Mouse (Mus musculus) cortical plate, adult 2 months (tissue): ENCODE measurements at regions not wholly inside any gene's neighbourhood (a gene's known extent, or its start where the extent isn't known, plus 50 kb on each side); places are given as distances from the start of the nearest gene placed in this dataset.

ENCODE experiments used
- H3K27ac ChIP-seq: fragments of 200-500 bp; 2 replicates; pipeline ENCODE4 v1.5.1; 2012; ENCODE audit warnings: low read length, control low read depth, inconsistent platforms; ENCODE audit not compliant: insufficient read depth
- H3K4me1 ChIP-seq: fragments of 200-500 bp; 2 replicates; pipeline ENCODE4 v1.6.1; 2011; ENCODE audit warnings: low read length; ENCODE audit not compliant: control insufficient read depth, insufficient read depth
- H3K4me3 ChIP-seq: fragments of 200-500 bp; 2 replicates; pipeline ENCODE4 v1.5.1; 2011; ENCODE audit warnings: mild to moderate bottlenecking, low read length, control low read depth; ENCODE audit not compliant: insufficient read depth
- CTCF ChIP-seq: fragments of 200-500 bp; IDR thresholded peaks from 2 replicates; pipeline ENCODE4 v1.5.1; 2011; ENCODE audit warnings: mild to moderate bottlenecking, control low read depth, low read length; ENCODE audit not compliant: insufficient read depth; ENCODE audit errors: extremely low read depth
- POLR2A ChIP-seq: fragments of 200-500 bp; IDR thresholded peaks from 2 replicates; pipeline ENCODE4 v1.6.1; 2011; ENCODE audit warnings: mild to moderate bottlenecking, low read length, control low read depth; ENCODE audit not compliant: insufficient read depth; ENCODE audit errors: extremely low read depth

- TF ChIP-seq POLR2A (no peak), CTCF (no peak)
- Histone ChIP-seq H3K4me3 (no peak overlapping the region), H3K4me1 (no peaks in the 10 kb centered on the region), H3K27ac (no peak overlapping the region)
Observed at GRCm38 (mm10) chr15:36893407-36893969, 114.1 kb downstream of the Zfp706 start.

GRCm38 (mm10) chr15:36892576-36893205 lies 114.9 kb downstream of the Zfp706 start:
- no peak for TF ChIP-seq CTCF
- TF ChIP-seq POLR2A = no peak
- Histone ChIP-seq H3K4me1 (no peaks in the 10 kb centered on the region; the same call in 1 of the 2 replicates), H3K27ac (no peak overlapping the region), H3K4me3 (peak overlapping the region; percentile 9; the same call in 1 of the 2 replicates)

- TF ChIP-seq POLR2A (no peak), CTCF (no peak)
- no peak overlapping the region for H3K4me3 ChIP-seq
- no peaks in the 10 kb centered on the region; the same call in 1 of the 2 replicates for H3K4me1 ChIP-seq
- H3K27ac ChIP-seq = no peak overlapping the region
Observed at GRCm38 (mm10) chr15:36891851-36892250, 115.7 kb downstream of the Zfp706 start.

GRCm38 (mm10) chr15:36891296-36891695 lies 116.3 kb downstream of the Zfp706 start:
- Histone ChIP-seq H3K4me3 (no peak overlapping the region), H3K27ac (no peak overlapping the region), H3K4me1 (no peaks in the 10 kb centered on the region; the same call in 1 of the 2 replicates)
- no peak for TF ChIP-seq POLR2A
- TF ChIP-seq CTCF = no peak

GRCm38 (mm10) chr15:36889072-36889471 lies 118.5 kb downstream of the Zfp706 start:
- Histone ChIP-seq H3K4me3 (no peak overlapping the region), H3K27ac (no peak overlapping the region), H3K4me1 (peaks cover 4% of the 10 kb centered on the region)
- TF ChIP-seq CTCF = no peak
- no peak for TF ChIP-seq POLR2A

GRCm38 (mm10) chr15:36888351-36889069 lies 119.1 kb downstream of the Zfp706 start:
- H3K27ac ChIP-seq = no peak overlapping the region
- no peak overlapping the region for H3K4me3 ChIP-seq
- TF ChIP-seq CTCF = no peak
- TF ChIP-seq POLR2A = no peak
- peaks cover 4% of the 10 kb centered on the region for H3K4me1 ChIP-seq

- TF ChIP-seq POLR2A (no peak), CTCF (no peak)
- no peak overlapping the region for H3K4me3 ChIP-seq
- peak overlapping the region; percentile 6; the same call in 1 of the 2 replicates for H3K27ac ChIP-seq
- peaks cover 4% of the 10 kb centered on the region for H3K4me1 ChIP-seq
Observed at GRCm38 (mm10) chr15:36884671-36885365, 122.8 kb downstream of the Zfp706 start.

GRCm38 (mm10) chr15:36884074-36884473 lies 123.5 kb downstream of the Zfp706 start:
- Histone ChIP-seq H3K27ac (no peak overlapping the region), H3K4me3 (no peak overlapping the region), H3K4me1 (peaks cover 4% of the 10 kb centered on the region)
- TF ChIP-seq CTCF = no peak
- no peak for TF ChIP-seq POLR2A

- Histone ChIP-seq H3K27ac (no peak overlapping the region), H3K4me3 (no peak overlapping the region), H3K4me1 (peaks cover 4% of the 10 kb centered on the region)
- TF ChIP-seq POLR2A (no peak), CTCF (no peak)
Observed at GRCm38 (mm10) chr15:36883156-36883555, 124.4 kb downstream of the Zfp706 start.

GRCm38 (mm10) chr15:36881576-36881975 lies 126.0 kb downstream of the Zfp706 start:
- TF ChIP-seq POLR2A = no peak
- no peak for TF ChIP-seq CTCF
- no peak overlapping the region for H3K4me3 ChIP-seq
- H3K27ac ChIP-seq = no peak overlapping the region
- peaks cover 4% of the 10 kb centered on the region for H3K4me1 ChIP-seq
